Mouse (Mus musculus) midbrain, embryonic 15.5 days (tissue): ENCODE measurements around the gene Ttll10. TPM values are rescaled to one million over a fixed set of nuclear protein-coding genes. Genes with fewer than 3 reads are reported as not detected.

Source experiments
- ATAC-seq: fragments of 200-750 bp; cut with Nextera tagmentation; replicated peaks from 2 replicates; pipeline ENCODE4 v1.8.0; 2017; ENCODE audit warnings: moderate TSS enrichment
- H3K27ac ChIP-seq: fragments of 300-500 bp; sonication (generic); 2 replicates; pipeline ENCODE4 v1.5.1; 2015; ENCODE audit warnings: mild to moderate bottlenecking, inconsistent platforms
- H3K27me3 ChIP-seq: fragments of 300-500 bp; sonication (generic); replicated peaks from 2 replicates; pipeline ENCODE4 v1.6.1; 2015; ENCODE audit warnings: inconsistent platforms
- H3K36me3 ChIP-seq: fragments of 300-500 bp; sonication (generic); replicated peaks from 2 replicates; pipeline ENCODE4 v1.6.1; 2015; ENCODE audit warnings: inconsistent platforms
- H3K4me1 ChIP-seq: fragments of 300-500 bp; sonication (generic); 2 replicates; pipeline ENCODE4 v1.6.1; 2015; ENCODE audit warnings: inconsistent platforms
- H3K4me2 ChIP-seq: fragments of 300-500 bp; sonication (generic); 2 replicates; pipeline ENCODE4 v1.6.1; 2015; ENCODE audit warnings: inconsistent platforms, mild to moderate bottlenecking, moderate library complexity
- H3K4me3 ChIP-seq: fragments of 300-500 bp; sonication (generic); 2 replicates; pipeline ENCODE4 v1.5.1; 2015; ENCODE audit warnings: mild to moderate bottlenecking, inconsistent platforms
- H3K9ac ChIP-seq: fragments of 300-500 bp; sonication (generic); 2 replicates; pipeline ENCODE4 v1.6.1; 2015; ENCODE audit warnings: mild to moderate bottlenecking, inconsistent platforms
- H3K9me3 ChIP-seq: fragments of 300-500 bp; sonication (generic); 2 replicates; pipeline ENCODE4 v1.6.1; 2016; ENCODE audit warnings: inconsistent platforms
- WGBS: fragments of 180-500 bp; shearing (Covaris S2); methylation state at CpG from one replicate; pipeline ENCODE4 v1.1.7; 2015; ENCODE audit warnings: mixed read lengths; 5-methylcytosine and 5-hydroxymethylcytosine counted together
- polyA plus RNA-seq: library from polyadenylated mRNA; unstranded; fragments of >200 nt; fragmentation: Nextera tagmentation; extraction: Ambion mirVana; gene quantifications from 2 replicates; pipeline ENCODE4 v1.2.1, GENCODE M21; 2015

Ttll10 gene
- polyA plus RNA-seq, 1 experiment from 2014 or later, result not detected

- ATAC-seq, result no peak
- no peak overlapping the region for H3K9ac ChIP-seq
- no peak overlapping the region for H3K27ac ChIP-seq
- 51% methylated on average over 6 of the region's 6 CpGs for WGBS
- H3K4me2 ChIP-seq, result no peak overlapping the region
- peaks cover 22% of the 10 kb centered on the region for H3K27me3 ChIP-seq
- H3K4me3 ChIP-seq, result no peak overlapping the region
- no peaks in the 10 kb centered on the region for H3K36me3 ChIP-seq
- no peaks in the 10 kb centered on the region for H3K9me3 ChIP-seq
- H3K4me1 ChIP-seq, result peaks cover 34% of the 10 kb centered on the region
Measured at GRCm38 (mm10) chr4:156033476-156034119, 25.6 kb downstream of the Ttll10 start.

GRCm38 (mm10) chr4:156032856-156033255, 26.4 kb downstream of the Ttll10 start:
- WGBS, result 90% methylated on average over 4 of the region's 4 CpGs
- H3K4me1 ChIP-seq, result peaks cover 34% of the 10 kb centered on the region
- no peak overlapping the region for H3K4me2 ChIP-seq
- no peak overlapping the region for H3K27ac ChIP-seq
- no peak overlapping the region for H3K9ac ChIP-seq
- H3K27me3 ChIP-seq, result peaks cover 22% of the 10 kb centered on the region
- H3K9me3 ChIP-seq, result no peaks in the 10 kb centered on the region
- H3K4me3 ChIP-seq, result no peak overlapping the region
- ATAC-seq, result no peak
- 0 out of 2 replicates have a peak, but pooled peaks cover under 1% of the 10 kb centered on the region for H3K36me3 ChIP-seq

- peak overlapping the region; percentile 77 for H3K4me2 ChIP-seq
- H3K9ac ChIP-seq, result peak overlapping the region; percentile 54
- ATAC-seq, result peak; percentile 92
- H3K4me1 ChIP-seq, result peaks cover 34% of the 10 kb centered on the region
- H3K4me3 ChIP-seq, result peak overlapping the region; percentile 60
- peak overlapping the region; percentile 90 for H3K27ac ChIP-seq
- no peaks in the 10 kb centered on the region for H3K9me3 ChIP-seq
- H3K27me3 ChIP-seq, result peaks cover 22% of the 10 kb centered on the region
- H3K36me3 ChIP-seq, result peaks cover 8% of the 10 kb centered on the region; the same call in 1 of the 2 replicates
- under 1% methylated on average over 24 of the region's 24 CpGs for WGBS
Measured at GRCm38 (mm10) chr4:156031593-156032391, 27.4 kb downstream of the Ttll10 start.

GRCm38 (mm10) chr4:156031255-156031592, 28.0 kb downstream of the Ttll10 start:
- WGBS, result 6% methylated on average over 7 of the region's 7 CpGs
- Histone ChIP-seq H3K9ac (peak overlapping the region; percentile 54), H3K4me1 (peaks cover 34% of the 10 kb centered on the region), H3K4me3 (peak overlapping the region; percentile 60), H3K36me3 (peaks cover 8% of the 10 kb centered on the region; the same call in 1 of the 2 replicates), H3K27me3 (peaks cover 20% of the 10 kb centered on the region), H3K27ac (peak overlapping the region; percentile 90), H3K9me3 (no peaks in the 10 kb centered on the region), H3K4me2 (peak overlapping the region; percentile 77)
- ATAC-seq, result no peak; the same call in 1 of the 2 replicates

GRCm38 (mm10) chr4:156030651-156031118, 28.5 kb downstream of the Ttll10 start:
- ATAC-seq, result peak; percentile 13
- 55% methylated on average over 9 of the region's 9 CpGs for WGBS

GRCm38 (mm10) chr4:156028580-156028979, 30.6 kb downstream of the Ttll10 start:
- no peak overlapping the region for H3K27ac ChIP-seq
- no peak overlapping the region for H3K4me2 ChIP-seq
- H3K36me3 ChIP-seq, result peaks cover 10% of the 10 kb centered on the region; the same call in 1 of the 2 replicates
- no peak for ATAC-seq
- H3K4me1 ChIP-seq, result peaks cover 21% of the 10 kb centered on the region
- no peaks in the 10 kb centered on the region for H3K27me3 ChIP-seq
- 97% methylated on average over 7 of the region's 7 CpGs for WGBS
- no peak overlapping the region for H3K4me3 ChIP-seq
- no peak overlapping the region for H3K9ac ChIP-seq
- no peaks in the 10 kb centered on the region for H3K9me3 ChIP-seq

More at GRCm38 (mm10) chr4:156030651-156031118, 28.5 kb downstream of the Ttll10 start:
- peaks cover 33% of the 10 kb centered on the region for H3K4me1 ChIP-seq
- peak overlapping the region; percentile 90 for H3K27ac ChIP-seq
- H3K9me3 ChIP-seq, result no peaks in the 10 kb centered on the region
- H3K4me3 ChIP-seq, result peak overlapping the region; percentile 60
- peaks cover 15% of the 10 kb centered on the region for H3K27me3 ChIP-seq
- H3K4me2 ChIP-seq, result peak overlapping the region; percentile 77
- H3K9ac ChIP-seq, result peak overlapping the region; percentile 54
- peaks cover 8% of the 10 kb centered on the region; the same call in 1 of the 2 replicates for H3K36me3 ChIP-seq

- no peak for ATAC-seq
- Histone ChIP-seq H3K4me3 (no peak within 1 kb of the TSS), H3K9me3 (no peaks in the 10 kb centered on the region), H3K27me3 (no peaks in the 10 kb centered on the region), H3K4me2 (no peak within 1 kb of the TSS), H3K27ac (no peak within 1 kb of the TSS), H3K36me3 (peaks cover 12% of the 10 kb centered on the region; the same call in 1 of the 2 replicates), H3K9ac (no peak within 1 kb of the TSS), H3K4me1 (peaks cover 11% of the 10 kb centered on the region)
- 69% methylated on average over 4 of the region's 4 CpGs for WGBS
Measured at GRCm38 (mm10) chr4:156026013-156026412, 33.2 kb downstream of the Ttll10 start, which contains the start of gene Tnfrsf18. Gene Tnfrsf18 (plus strand): TSS chr4:156026164.

GRCm38 (mm10) chr4:156024184-156024583, 35.0 kb downstream of the Ttll10 start:
- Histone ChIP-seq H3K4me3 (no peak overlapping the region), H3K4me1 (no peaks in the 10 kb centered on the region), H3K9ac (no peak overlapping the region), H3K4me2 (no peak overlapping the region), H3K36me3 (peaks cover 16% of the 10 kb centered on the region; the same call in 1 of the 2 replicates), H3K9me3 (no peaks in the 10 kb centered on the region), H3K27me3 (no peaks in the 10 kb centered on the region), H3K27ac (no peak overlapping the region)
- ATAC-seq, result no peak
- 92% methylated on average over 7 of the region's 7 CpGs for WGBS

- no peaks in the 10 kb centered on the region for H3K4me1 ChIP-seq
- H3K27ac ChIP-seq, result no peak overlapping the region
- H3K27me3 ChIP-seq, result no peaks in the 10 kb centered on the region
- no peak for ATAC-seq
- no peak overlapping the region for H3K9ac ChIP-seq
- H3K36me3 ChIP-seq, result peaks cover 16% of the 10 kb centered on the region; the same call in 1 of the 2 replicates
- WGBS, result 87% methylated on average over 9 of the region's 9 CpGs
- H3K9me3 ChIP-seq, result no peaks in the 10 kb centered on the region
- no peak overlapping the region for H3K4me3 ChIP-seq
- no peak overlapping the region for H3K4me2 ChIP-seq
Measured at GRCm38 (mm10) chr4:156023520-156023919, 35.7 kb downstream of the Ttll10 start.

GRCm38 (mm10) chr4:156021942-156022419, 37.2 kb downstream of the Ttll10 start:
- H3K36me3 ChIP-seq, result peaks cover 7% of the 10 kb centered on the region; the same call in 1 of the 2 replicates
- no peaks in the 10 kb centered on the region for H3K4me1 ChIP-seq
- H3K4me3 ChIP-seq, result no peak overlapping the region
- no peak overlapping the region for H3K4me2 ChIP-seq
- WGBS, result 84% methylated on average over 9 of the region's 9 CpGs
- H3K9ac ChIP-seq, result no peak overlapping the region
- H3K27ac ChIP-seq, result no peak overlapping the region
- H3K9me3 ChIP-seq, result no peaks in the 10 kb centered on the region
- ATAC-seq, result no peak
- H3K27me3 ChIP-seq, result no peaks in the 10 kb centered on the region

GRCm38 (mm10) chr4:156021381-156021780, 37.8 kb downstream of the Ttll10 start:
- 91% methylated on average over 3 of the region's 3 CpGs for WGBS
- no peaks in the 10 kb centered on the region for H3K27me3 ChIP-seq
- no peak overlapping the region for H3K4me3 ChIP-seq
- H3K9ac ChIP-seq, result no peak overlapping the region
- no peak overlapping the region for H3K27ac ChIP-seq
- no peaks in the 10 kb centered on the region for H3K4me1 ChIP-seq
- peaks cover 7% of the 10 kb centered on the region; the same call in 1 of the 2 replicates for H3K36me3 ChIP-seq
- no peaks in the 10 kb centered on the region for H3K9me3 ChIP-seq
- no peak overlapping the region for H3K4me2 ChIP-seq
- no peak for ATAC-seq

- no peak for ATAC-seq
- no peak overlapping the region for H3K4me3 ChIP-seq
- WGBS, result 93% methylated on average over 12 of the region's 12 CpGs
- H3K9ac ChIP-seq, result no peak overlapping the region
- H3K4me2 ChIP-seq, result no peak overlapping the region
- H3K27ac ChIP-seq, result no peak overlapping the region
- no peaks in the 10 kb centered on the region for H3K9me3 ChIP-seq
- peaks cover 7% of the 10 kb centered on the region; the same call in 1 of the 2 replicates for H3K36me3 ChIP-seq
- H3K4me1 ChIP-seq, result no peaks in the 10 kb centered on the region
- no peaks in the 10 kb centered on the region for H3K27me3 ChIP-seq
Measured at GRCm38 (mm10) chr4:156019771-156020170, 39.4 kb downstream of the Ttll10 start.
